Mouse (Mus musculus): ENCODE data around the gene Slc38a8. TPM values are rescaled to one million over a fixed set of nuclear protein-coding genes. Genes with fewer than 3 reads are reported as not detected.

The Slc38a8 gene
- not detected for total RNA-seq (2021)
- long read RNA-seq, experiment 1: 0 reads
- long read RNA-seq, experiment 2, partial matches to known transcripts: 1 of 1 reads
- long read RNA-seq, experiment 2, other reads (novel, unspliced or antisense): 0 of 1 reads

DNA sequence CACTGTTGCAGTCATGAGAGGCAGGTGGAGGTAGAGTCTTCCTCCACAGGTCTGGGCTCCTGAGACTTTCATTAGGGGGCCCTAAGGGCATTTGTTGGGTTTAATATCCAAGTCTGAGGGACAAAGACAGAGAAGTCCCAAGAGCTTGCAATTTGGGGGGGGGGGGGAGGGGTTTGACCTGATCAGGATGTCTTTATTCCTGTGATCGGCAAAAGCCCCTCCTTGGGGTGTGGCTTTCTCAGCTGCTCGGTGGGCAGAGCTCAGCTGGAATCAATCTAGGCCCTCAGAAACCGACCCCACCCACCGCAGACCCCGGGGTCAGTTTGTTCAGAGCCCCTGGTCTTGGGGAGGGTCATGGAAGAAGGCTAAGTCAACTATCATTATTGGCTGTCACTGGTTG lies at the start of gene Slc38a8:
TSS of gene Slc38a8 (minus strand) at position 101 of the 400 bp plus-strand sequence.
- DNase-seq (ENCODE audit: low spot score in 2 of 2): no peak

DNA sequence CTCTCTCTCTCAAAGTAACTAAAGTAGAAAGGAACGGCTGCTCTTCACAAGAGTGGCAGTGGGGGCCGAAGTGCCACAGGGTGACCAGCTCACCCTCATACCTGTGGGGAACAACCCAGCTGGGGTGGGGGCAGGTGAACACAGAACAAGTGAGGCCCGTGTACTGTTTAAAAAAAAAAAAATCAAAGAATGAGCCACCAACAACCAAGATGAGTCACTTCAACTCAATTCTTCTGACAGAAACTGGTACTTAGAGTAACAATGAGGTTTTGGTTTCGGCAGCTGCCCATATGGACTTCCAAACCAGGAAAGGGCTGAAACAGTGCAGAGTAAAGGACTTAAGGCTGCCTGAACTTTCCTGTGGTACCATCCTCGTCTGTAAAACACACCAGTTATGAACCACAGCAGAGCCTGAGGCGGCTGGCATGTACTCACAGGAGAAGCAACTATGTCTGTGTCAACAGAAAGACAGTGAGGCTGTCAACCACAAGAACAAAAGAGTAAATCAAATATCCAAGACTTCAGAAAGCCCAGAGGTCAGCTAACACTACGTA lies 47.1 kb upstream of the Slc38a8 start:
- no peak for DNase-seq (ENCODE audit: low spot score in 2 of 2)

DNA sequence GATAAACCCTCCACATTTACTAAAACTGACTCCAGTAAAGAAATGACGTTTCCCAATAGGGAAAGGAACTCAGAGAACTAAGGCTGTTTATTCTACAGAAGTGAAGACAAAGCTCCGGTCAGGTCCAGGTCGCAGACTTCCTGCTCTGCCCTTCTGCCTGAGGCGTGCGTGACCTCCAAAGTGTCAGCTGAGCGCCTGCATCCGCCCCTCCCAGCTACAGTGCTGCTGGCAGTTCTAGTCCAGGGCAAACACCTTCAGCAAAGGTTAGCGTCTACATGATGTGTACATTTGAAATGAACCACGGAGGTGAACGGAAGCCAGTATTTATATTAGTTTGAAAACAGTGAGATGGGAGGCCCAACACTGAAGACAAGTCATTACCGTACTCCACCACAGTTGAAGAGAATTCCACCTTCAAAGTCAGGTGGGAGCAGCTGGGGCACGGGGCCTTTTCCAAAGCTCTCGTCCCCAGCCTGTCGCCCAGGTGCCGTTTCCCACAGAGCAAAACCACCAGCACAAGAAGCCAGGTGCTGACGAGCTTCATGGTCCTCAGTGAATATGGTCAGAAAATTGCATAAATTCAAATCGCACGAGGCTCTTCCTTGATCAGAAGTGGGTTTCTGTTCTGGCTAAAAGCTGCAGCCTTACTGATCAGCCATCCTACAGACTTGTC lies 45.7 kb upstream of the Slc38a8 start:
- no peak for DNase-seq (ENCODE audit: low spot score in 2 of 2)

DNA sequence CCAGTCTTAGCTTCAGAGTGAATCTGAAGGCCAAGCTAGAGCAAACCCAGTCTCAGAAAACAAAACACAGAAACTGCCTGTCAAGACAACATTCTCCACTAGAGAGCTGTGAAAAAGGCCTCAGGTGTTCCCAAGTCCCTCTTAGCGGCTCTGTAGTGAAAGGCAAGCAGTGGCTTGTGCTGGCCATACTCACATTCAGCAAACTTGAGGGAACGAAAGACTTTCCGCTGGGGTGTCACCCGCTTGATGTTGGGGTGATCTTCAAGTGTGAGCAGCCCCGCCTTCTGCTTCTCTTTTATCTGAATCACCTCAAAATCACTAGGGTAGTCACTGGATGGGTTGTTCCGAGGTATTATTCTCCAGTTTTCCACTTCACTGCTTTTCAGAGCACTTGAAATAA lies 44.3 kb upstream of the Slc38a8 start:
- DNase-seq (ENCODE audit: low spot score in 2 of 2): no peak

DNA sequence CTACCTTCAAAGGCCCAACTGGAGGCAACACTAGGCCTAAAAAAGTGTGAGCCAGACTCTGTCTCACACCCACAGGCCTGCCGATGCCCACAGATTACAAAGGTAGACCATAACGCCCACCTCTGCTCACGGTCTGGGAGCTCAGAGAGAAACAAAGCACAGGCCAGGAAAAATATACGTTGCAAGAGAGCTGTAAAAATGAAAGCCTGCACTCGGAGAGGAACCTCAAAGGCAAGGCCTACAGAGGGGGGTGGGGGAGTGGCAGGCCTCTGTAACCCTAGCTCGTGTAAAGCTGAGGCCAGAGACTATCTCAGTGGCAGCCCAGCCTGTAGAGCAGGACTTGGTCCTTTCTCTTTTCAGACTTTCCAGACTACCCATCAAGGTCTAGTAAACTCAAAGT lies 43.7 kb upstream of the Slc38a8 start:
- no peak for DNase-seq (ENCODE audit: low spot score in 2 of 2)

DNA sequence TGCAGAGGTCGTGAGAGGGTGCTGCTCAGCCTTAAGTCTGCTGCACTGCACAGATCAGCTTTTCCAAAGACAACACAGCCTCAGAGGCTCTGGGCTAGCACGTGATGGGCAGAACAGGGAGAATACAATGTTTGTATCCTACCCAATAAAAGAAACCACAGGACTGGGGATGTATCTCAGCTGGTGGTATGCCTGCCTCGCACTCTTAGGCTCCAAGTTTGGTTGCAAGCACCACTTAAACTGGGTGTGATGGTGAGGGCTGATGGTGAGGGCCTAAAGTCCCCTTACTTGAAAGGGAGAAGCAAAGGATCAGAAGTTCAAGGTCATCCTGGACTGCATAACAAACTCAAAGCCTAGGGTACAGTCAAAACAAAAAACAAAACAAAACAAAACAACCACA lies 43.1 kb upstream of the Slc38a8 start:
- DNase-seq (ENCODE audit: low spot score in 2 of 2): no peak

DNA sequence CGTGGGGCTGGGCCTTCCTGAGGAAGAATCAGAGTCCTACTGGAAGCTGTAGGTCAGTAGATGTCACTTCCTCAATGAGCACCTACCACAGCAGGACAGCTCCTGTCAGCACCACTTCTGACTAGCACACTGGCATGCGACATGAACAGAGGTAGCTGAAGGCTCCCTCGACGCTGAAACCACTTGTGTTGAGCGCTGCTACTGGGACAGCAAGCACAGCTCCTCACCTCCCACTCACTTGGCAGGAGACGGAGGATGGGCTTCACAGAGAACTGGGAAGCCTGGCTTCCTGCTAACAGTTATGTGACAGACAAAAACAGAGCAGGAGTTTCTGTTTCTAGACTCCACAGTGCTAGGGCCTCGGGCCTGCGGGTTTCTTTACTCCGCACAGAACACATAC lies 30.5 kb upstream of the Slc38a8 start:
- no peak for DNase-seq (ENCODE audit: low spot score in 2 of 2)

DNA sequence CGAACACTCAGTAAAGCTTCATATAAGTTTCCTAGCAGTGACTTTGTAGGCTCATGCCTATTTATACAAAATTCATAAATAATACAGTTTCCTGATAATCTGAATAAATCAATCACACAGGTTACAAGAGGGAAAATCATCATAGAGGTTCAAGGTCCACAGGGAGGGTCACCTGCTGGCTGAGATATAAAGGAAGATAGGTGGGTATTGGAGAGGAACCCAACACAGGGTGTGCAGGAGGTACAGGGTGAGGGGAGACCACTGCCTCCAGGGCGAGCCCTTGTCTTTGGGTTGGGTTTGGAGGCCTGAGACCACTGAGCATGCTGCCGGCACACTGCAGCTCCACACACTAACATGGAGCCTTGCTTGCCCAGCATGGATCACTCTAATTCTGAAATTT lies 29.9 kb upstream of the Slc38a8 start:
- DNase-seq (ENCODE audit: low spot score in 2 of 2): no peak

DNA sequence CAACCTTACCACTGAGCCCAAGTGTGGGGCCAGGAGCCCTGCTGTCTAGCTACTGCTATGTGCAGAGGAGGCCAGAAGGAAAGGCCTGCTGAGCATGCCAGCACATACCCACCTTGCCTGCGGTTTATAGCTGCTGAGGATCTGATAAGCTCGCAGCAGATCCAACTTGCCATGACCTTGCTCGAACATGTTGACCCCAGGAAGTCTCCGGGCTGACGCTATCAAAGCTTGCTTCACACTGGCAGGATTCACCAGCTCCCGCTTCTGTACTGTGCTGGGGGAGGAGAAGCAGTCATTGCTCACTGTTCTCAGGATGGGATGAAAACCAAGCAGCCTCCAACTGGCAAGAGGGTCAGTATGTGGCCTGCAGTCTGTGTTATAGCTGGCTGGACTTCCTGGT lies 29.4 kb upstream of the Slc38a8 start:
- DNase-seq (ENCODE audit: low spot score in 2 of 2): no peak

DNA sequence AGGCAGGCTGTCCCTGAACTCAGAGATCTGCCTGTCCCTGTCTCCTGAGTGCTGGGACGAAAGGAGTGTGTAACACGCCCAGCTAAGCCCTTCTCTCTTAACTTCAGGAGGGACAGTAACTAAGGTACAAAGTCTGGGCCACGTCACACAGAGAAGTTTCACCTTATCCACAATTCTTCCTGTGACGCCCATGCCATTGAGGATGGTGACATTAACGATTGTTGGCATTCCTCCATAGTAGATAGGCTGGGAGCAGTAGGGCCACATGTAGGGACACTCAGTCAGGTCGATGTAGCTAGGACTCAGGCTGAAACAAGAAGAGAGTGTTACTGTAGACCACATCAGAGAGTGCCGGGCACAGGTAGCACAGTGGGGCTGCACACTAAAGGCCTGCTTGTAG lies 27.3 kb upstream of the Slc38a8 start:
- DNase-seq (ENCODE audit: low spot score in 2 of 2): no peak

DNA sequence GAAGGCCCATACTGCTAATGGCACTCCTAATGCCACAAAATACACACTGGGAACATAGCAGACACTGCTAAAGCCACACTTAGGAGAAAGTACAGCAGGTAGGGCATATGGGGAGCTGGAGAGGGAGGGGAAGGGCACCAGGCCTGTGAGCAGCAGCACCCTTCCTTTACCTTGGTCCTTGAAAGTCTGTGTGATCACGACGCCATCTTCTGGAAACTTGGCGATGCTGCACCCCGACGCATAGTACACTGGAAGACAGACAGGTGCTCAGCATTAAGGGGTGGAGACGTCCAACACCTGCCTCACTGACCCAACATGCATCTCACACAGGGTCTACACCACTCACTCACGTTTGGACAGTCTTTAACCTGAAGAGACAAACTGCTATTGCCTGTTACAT lies 18.6 kb upstream of the Slc38a8 start:
- DNase-seq (ENCODE audit: low spot score in 2 of 2): no peak

DNA sequence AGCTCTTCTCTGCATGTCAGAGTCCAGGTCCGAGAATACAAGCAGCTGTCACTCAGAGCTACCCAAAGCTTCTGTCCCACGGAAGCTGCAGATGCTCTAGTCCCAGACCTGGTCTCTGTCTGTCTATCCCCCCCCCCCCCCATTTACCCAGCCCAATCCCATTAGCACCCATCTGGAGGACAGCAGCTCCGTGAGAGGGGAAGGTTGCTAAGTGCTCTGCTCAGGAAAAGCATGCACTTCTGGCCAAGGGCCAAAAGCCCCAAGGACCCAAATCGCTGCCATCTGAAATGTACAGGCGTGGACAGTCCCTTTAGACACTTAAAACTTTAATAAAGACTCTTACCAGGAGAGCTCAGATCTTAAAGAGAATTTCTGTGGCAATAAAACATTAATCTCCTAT lies 15.2 kb upstream of the Slc38a8 start:
- no peak for DNase-seq (ENCODE audit: low spot score in 2 of 2)

DNA sequence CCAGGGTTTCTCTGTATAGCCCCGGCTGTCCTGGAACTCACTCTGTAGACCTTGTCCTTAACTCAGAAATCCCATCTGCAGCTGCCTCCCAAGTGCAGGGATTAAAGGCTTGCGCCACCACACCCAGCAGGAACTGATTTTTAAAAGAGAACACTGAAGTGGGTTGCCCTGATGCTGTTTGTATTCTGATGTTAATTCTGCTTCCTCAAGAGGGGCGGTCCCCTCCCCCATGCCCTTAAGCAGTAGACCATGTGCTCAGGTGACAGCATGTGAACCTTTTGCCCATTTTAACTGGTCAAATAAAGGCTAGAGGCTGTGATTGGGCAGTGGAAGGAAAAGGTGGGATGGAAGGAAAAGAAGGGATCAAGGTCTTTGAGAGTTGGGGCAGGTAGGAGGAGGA lies 14.3 kb upstream of the Slc38a8 start:
- no peak for DNase-seq (ENCODE audit: low spot score in 2 of 2)

DNA sequence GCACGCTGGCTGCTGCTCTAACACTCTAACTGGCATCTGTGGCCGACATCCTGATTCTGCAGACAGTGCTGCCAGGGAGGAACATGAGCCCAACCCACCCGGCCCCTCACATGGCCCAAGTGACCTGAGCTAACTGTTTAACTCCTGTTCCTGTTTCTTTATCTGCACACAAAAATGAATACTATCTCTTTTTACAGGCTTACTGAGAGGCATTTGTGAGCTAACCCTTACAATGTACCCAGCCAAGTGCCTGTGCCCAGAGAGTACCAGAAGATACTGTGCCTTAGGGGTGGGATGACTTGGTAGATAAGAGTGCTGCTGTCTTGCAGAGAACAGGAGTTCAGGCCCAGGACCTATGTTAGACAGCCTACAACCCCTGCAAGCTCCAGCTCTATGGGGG lies 13.4 kb upstream of the Slc38a8 start:
- DNase-seq (ENCODE audit: low spot score in 2 of 2): no peak

DNA sequence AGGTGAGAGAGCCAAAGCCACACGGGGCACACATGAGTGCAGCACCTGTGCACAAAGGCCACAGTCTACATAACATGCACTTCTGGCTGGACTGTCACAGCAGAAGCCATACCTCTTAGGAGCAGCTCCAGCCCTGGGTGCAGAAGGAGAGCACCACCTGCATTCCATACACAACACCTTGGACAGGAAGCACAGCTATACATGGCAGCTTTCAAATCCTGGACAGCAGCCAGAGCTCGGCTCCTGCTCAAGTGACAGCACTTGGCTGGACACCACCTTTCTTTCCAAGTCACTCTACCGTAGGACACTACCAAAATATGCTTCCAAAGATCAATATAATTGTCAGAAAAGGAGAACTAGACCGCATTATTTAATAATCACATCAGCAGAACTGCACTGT lies 11.9 kb upstream of the Slc38a8 start:
- DNase-seq (ENCODE audit: low spot score in 2 of 2): no peak

DNA sequence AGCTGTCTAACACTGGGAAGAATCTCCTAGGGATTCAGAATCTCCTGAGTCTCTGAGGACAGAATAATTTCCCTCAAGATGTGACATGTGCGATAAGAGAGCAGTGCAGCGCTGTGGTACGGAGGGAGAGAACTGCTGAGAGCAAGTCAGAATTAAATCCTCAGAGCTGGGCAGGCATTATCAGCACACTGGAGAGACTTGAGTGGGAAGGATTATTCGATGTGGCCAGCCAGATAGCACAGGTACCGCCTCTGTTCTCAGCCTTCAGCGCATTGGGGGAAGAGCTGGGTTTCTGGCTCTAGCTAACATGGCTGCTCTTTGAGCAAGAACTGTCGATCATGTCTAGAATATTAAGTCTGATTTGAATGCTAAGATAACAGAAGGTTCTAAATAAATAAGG lies 10.2 kb upstream of the Slc38a8 start:
- no peak for DNase-seq (ENCODE audit: low spot score in 2 of 2)

DNA sequence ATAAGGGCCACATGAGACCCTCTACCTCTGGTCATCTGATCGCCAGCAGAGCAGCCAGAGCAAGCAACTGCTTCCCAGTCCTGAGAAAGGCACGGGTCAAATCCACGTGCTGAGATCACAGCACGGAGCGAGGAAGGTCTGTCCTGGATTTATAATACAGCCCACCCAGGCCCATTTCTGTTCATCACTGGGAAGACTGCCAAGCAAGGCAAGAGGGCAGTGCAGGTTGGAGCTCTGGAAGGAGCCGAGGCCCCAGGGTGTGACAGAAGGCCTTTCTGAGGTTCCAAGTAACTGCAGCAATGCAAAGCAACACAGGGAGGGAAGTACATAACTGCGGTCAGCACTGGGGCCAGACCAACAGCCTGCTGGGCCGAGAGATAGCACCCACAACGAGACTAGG lies 9.0 kb upstream of the Slc38a8 start:
- DNase-seq (ENCODE audit: low spot score in 2 of 2): no peak

DNA sequence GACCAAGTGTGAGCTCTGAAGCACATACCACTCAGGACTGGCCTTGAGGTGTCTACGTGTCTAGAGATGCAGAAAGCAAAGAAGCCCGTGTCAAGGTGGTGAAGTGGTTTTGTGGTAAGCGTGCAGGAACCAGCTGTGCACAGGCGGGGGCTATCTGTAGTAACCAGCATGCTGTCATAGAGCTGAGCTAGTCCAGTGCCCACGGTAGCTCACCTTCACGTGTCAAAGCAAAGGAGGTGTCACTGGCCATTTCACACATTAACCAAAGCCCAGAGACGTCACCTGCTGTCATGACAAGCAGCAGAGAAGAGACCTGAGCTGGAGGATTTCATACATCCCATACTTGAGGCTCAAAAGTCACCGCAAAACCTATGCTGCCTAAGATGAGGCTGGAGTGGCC lies 4.6 kb upstream of the Slc38a8 start:
- DNase-seq (ENCODE audit: low spot score in 2 of 2): no peak

DNA sequence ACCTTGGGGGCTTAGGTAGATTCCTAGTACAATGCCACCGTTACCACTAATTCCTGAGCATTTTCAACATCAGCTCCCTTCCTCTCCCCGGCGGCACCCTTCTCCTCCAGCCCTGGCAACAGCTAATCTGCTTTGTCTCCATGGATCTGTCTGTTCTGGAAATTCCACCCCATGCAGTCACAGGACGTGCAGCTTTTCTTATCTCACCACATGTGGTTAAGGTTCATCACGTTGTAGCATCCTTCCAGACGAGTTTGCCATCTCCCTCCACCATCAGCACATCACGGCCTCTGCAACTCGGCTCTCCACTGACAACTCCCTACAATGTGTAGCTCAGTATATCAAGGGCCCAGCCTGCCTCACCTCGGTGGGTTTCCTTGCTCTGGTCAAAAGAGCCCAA lies 4.0 kb upstream of the Slc38a8 start:
- DNase-seq (ENCODE audit: low spot score in 2 of 2): no peak

DNA sequence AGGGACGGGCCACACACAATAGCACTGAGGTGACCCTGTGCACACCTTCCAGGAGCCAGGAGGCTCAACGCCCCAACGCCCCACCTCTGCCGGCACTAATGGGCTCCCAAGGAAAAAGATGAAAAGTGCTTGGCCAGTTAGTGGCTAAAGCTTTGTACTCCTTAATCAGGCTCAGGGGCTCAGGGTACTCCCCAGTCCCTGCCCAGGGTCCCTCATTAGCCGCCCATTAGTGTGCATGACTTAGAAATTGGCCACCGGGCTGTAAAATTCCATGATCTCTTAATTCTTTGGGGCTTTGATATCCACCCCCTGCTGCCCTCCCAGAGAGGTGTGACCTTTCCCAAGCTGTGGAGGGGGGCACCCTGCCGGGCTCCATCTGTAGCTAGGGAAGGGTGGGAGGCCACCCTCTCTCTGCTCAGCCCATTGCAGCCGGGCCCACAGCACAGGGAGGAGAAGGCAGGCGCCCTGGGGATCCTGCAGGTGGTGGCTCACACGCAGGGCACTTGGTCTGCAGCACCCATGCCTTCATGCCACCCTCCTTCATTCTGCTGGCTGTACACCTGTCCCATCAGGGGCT lies 1.8 kb upstream of the Slc38a8 start:
- DNase-seq (ENCODE audit: low spot score in 2 of 2): no peak

DNA sequence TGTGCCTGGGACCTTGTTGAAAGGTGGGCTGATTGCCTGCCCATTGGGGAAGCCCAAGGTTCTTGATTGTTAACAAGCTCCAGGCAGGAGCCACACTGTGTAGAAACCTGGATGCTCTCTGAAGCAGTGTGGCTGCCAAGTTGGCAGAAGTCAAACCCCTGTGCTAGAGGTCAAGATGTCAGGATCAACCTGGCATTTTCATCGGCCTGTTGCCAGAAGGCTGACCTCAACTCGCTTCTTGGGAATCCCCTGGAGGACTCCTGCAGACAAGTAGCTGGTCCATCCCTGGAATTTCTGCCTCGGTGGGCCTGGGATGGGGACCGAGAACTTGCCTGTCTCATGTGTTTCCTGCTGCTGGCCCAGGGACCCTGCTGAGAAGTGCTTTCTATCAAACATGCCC lies 613 bp upstream of the Slc38a8 start:
- no peak for DNase-seq (ENCODE audit: low spot score in 2 of 2)

DNA sequence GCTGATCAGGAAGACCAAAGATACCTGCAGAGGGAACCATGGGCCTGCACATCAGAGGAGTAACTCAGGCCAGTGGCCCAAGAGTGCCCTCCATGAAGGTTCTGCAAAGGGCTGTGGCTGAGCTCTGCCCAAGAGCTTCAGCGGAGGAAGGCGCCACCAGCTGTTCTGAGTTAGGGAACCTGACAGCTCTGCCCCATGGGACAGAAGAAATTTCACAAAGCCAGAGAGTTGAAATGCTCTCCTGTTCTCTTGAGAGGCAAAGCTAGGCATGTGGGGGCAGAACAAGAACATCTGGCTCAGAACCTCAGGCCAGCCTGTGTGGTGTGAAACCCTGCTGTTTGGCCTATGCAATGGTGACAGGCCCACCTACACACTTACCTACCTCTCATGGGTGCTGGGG lies 1.7 kb downstream of the Slc38a8 start:
- no peak for DNase-seq (ENCODE audit: low spot score in 2 of 2)

DNA sequence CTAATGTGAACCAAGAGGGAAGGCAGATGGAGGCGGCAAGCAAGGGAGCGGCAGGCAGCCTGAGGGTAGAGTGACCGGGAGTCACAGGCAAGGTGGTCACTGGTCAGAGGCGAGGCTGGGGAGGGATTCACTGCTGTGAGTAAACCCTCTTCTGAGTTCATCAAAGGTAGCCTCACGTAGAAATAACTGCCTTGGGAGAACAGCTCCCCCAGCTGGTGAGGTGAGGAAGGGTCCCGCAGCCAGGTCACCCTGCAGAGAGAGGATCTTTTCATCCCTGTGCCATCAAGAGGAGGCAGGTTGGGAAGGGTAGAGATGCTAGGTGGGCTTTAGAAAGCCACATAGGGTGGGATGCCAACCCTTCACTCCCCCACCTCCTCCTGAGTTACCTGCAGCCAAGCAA lies 4.7 kb downstream of the Slc38a8 start:
- peak; percentile 65 to 69 for DNase-seq (ENCODE audit: low spot score in 2 of 2)
